Mouse (Mus musculus) CH12.LX (cell line): ENCODE measurements around the gene Phf1. TPM values are rescaled to one million over a fixed set of nuclear protein-coding genes. Genes with fewer than 3 reads are reported as not detected.
"Not testable (repeated sequence)": the region's sequence is repeated elsewhere in the genome, so short reads cannot be mapped to it uniquely, and the experiment has no call there.

Source experiments
- DNase-seq: peaks from one replicate; pipeline ENCODE4 v3.0.0-alpha.2; 2013; ENCODE audit errors: extremely low read depth
- H3K27ac ChIP-seq: 2 replicates; pipeline ENCODE4 v1.5.1; 2012; ENCODE audit warnings: low read depth, mild to moderate bottlenecking, control low read depth, moderate library complexity; ENCODE audit not compliant: insufficient read depth
- H3K27me3 ChIP-seq: replicated peaks from 2 replicates; pipeline ENCODE3; 2012; ENCODE audit warnings: inconsistent platforms
- H3K36me3 ChIP-seq, 2 experiments: replicated peaks in 1 of 2; 2 replicates each; pipeline versions ENCODE3 to v1.6.1; 2012; ENCODE audit warnings: inconsistent platforms in 1 of 2, low read length in 1 of 2, mild to moderate bottlenecking in 1 of 2, mixed read lengths in 1 of 2, moderate library complexity in 1 of 2; ENCODE audit not compliant: control insufficient read depth in 1 of 2, insufficient read depth in 1 of 2
- H3K4me1 ChIP-seq, 2 experiments: 2 replicates each; pipeline ENCODE4 v1.6.1; 2012; ENCODE audit warnings: inconsistent platforms in 1 of 2, moderate library complexity in 1 of 2; ENCODE audit not compliant: insufficient read depth in 2 of 2, control insufficient read depth in 1 of 2
- H3K4me2 ChIP-seq: 2 replicates; pipeline ENCODE4 v1.6.1; 2012; ENCODE audit warnings: low read depth, mild to moderate bottlenecking, control low read depth; ENCODE audit not compliant: poor library complexity, insufficient read depth, severe bottlenecking
- H3K4me3 ChIP-seq, 3 experiments: fragments of 150-350 bp in 1 of 3; sonication (generic) in 1 of 3; replicated peaks in 1 of 3; 2 replicates each; pipeline versions ENCODE3 to v1.5.1; 2011 to 2012; ENCODE audit warnings: low read depth in 2 of 3, low read length in 2 of 3, mild to moderate bottlenecking in 2 of 3, moderate library complexity in 2 of 3, control low read depth in 1 of 3, improper control_type of control experiment in 1 of 3, inconsistent platforms in 1 of 3, mixed read lengths in 1 of 3; ENCODE audit not compliant: poor library complexity in 1 of 3
- H3K79me2 ChIP-seq: replicated peaks from 2 replicates; pipeline ENCODE4 v1.6.1; 2012; ENCODE audit warnings: mild to moderate bottlenecking, moderate library complexity; ENCODE audit not compliant: control insufficient read depth, poor library complexity, insufficient read depth, severe bottlenecking; ENCODE audit errors: extremely low read depth
- H3K9ac ChIP-seq: 2 replicates; pipeline ENCODE4 v1.6.1; 2012; ENCODE audit warnings: low read depth, mild to moderate bottlenecking, control low read depth, moderate library complexity; ENCODE audit not compliant: insufficient read depth
- H3K9me3 ChIP-seq: replicated peaks from 2 replicates; pipeline ENCODE3; 2012; ENCODE audit warnings: low read length, inconsistent platforms, mixed read lengths
- CHD1 ChIP-seq: IDR thresholded peaks from 2 replicates; pipeline ENCODE4 v1.6.1; 2012; ENCODE audit warnings: low read depth, low read length, improper control_type of control experiment, inconsistent platforms
- CTCF ChIP-seq, 2 experiments: IDR thresholded peaks in 1 of 2; conservative IDR thresholded peaks in 1 of 2; 2 replicates each; pipeline ENCODE4 v1.5.1; 2011 to 2012; ENCODE audit warnings: low read depth in 2 of 2, low read length in 2 of 2, improper control_type of control experiment in 1 of 2, inconsistent platforms in 1 of 2, mild to moderate bottlenecking in 1 of 2, moderate library complexity in 1 of 2
- ELF1 ChIP-seq: IDR thresholded peaks from 2 replicates; pipeline ENCODE4 v1.6.1; 2014; ENCODE audit warnings: low read depth, mild to moderate bottlenecking, inconsistent platforms, low read length, improper control_type of control experiment
- EP300 ChIP-seq: IDR thresholded peaks from 2 replicates; pipeline ENCODE4 v1.6.1; 2011; ENCODE audit warnings: low read length, improper control_type of control experiment
- ETS1 ChIP-seq: conservative IDR thresholded peaks from 2 replicates; pipeline ENCODE4 v1.6.1; 2012; ENCODE audit warnings: low read depth, mild to moderate bottlenecking, inconsistent platforms, low read length, improper control_type of control experiment, moderate library complexity
- GABPA ChIP-seq: IDR thresholded peaks from 2 replicates; pipeline ENCODE4 v1.6.1; 2012; ENCODE audit warnings: low read depth, low read length, improper control_type of control experiment, inconsistent platforms; ENCODE audit not compliant: insufficient replicate concordance
- HCFC1 ChIP-seq: IDR thresholded peaks from 2 replicates; pipeline ENCODE4 v1.6.1; 2012; ENCODE audit warnings: low read depth, mild to moderate bottlenecking, inconsistent platforms, low read length, improper control_type of control experiment
- IRF4 ChIP-seq: IDR thresholded peaks from 2 replicates; pipeline ENCODE4 v1.6.1; 2014; ENCODE audit warnings: low read depth, mild to moderate bottlenecking, inconsistent platforms, low read length, improper control_type of control experiment
- JUN ChIP-seq: IDR thresholded peaks from 2 replicates; pipeline ENCODE4 v1.6.1; 2011; ENCODE audit warnings: low read depth, mild to moderate bottlenecking, low read length, improper control_type of control experiment, moderate library complexity; ENCODE audit not compliant: insufficient read depth
- KAT2A ChIP-seq: IDR thresholded peaks from 2 replicates; pipeline ENCODE4 v1.6.1; 2012; ENCODE audit warnings: low read length, improper control_type of control experiment, inconsistent platforms; ENCODE audit not compliant: insufficient replicate concordance
- MEF2A ChIP-seq: IDR thresholded peaks from 2 replicates; pipeline ENCODE4 v1.6.1; 2014; ENCODE audit warnings: low read depth, mild to moderate bottlenecking, inconsistent platforms, low read length, improper control_type of control experiment, borderline replicate concordance
- NELFE ChIP-seq: IDR thresholded peaks from 2 replicates; pipeline ENCODE4 v1.6.1; 2011; ENCODE audit warnings: low read depth, low read length, improper control_type of control experiment
- NRF1 ChIP-seq: IDR thresholded peaks from 2 replicates; pipeline ENCODE4 v1.6.1; 2014; ENCODE audit warnings: low read depth, mild to moderate bottlenecking, inconsistent platforms, low read length, improper control_type of control experiment, moderate library complexity
- RAD21 ChIP-seq: IDR thresholded peaks from 2 replicates; pipeline ENCODE4 v1.6.1; 2011; ENCODE audit warnings: low read depth, mild to moderate bottlenecking, low read length, improper control_type of control experiment, moderate library complexity
- SMC3 ChIP-seq: IDR thresholded peaks from 2 replicates; pipeline ENCODE4 v1.6.1; 2011; ENCODE audit warnings: low read depth, low read length, improper control_type of control experiment
- TBP ChIP-seq: conservative IDR thresholded peaks from 2 replicates; pipeline ENCODE4 v1.6.1; 2011; ENCODE audit warnings: low read depth, low read length, improper control_type of control experiment
- TCF12 ChIP-seq: IDR thresholded peaks from 2 replicates; pipeline ENCODE4 v1.6.1; 2014; ENCODE audit warnings: low read depth, mild to moderate bottlenecking, inconsistent platforms, low read length, improper control_type of control experiment
- UBTF ChIP-seq: IDR thresholded peaks from 2 replicates; pipeline ENCODE4 v1.6.1; 2012; ENCODE audit warnings: low read depth, mild to moderate bottlenecking, inconsistent platforms, low read length, improper control_type of control experiment, moderate library complexity
- ZNF384 ChIP-seq: IDR thresholded peaks from 2 replicates; pipeline ENCODE4 v1.6.1; 2012; ENCODE audit warnings: low read depth, low read length, improper control_type of control experiment, inconsistent platforms
- dilution Hi-C: fragments of 300-500 bp; cut with MboI; formaldehyde crosslinking; loops from 2 replicates; pipeline ENCODE4 v1.14.3; 2020; ENCODE audit warnings: low sequenced_read_pairs; ENCODE audit not compliant: extremely low pct_unique_long_range_greater_than_20kb, extremely low pct_ligation_motif_present
- in situ Hi-C: fragments of 300-500 bp; cut with MboI; formaldehyde crosslinking; loops from 3 replicates; pipeline ENCODE4 v1.14.3; 2019; ENCODE audit warnings: low sequenced_read_pairs, low pct_ligation_motif_present, low pct_unique_long_range_greater_than_20kb, mixed read lengths
- polyA plus RNA-seq: library from polyadenylated mRNA; unstranded; fragments of >175 nt; gene quantifications from 2 replicates; pipeline ENCODE4 v1.2.1, GENCODE M21; 2012; ENCODE audit warnings: low read depth; ENCODE audit not compliant: insufficient read length
- total RNA-seq, 2 experiments: library from RNA; depleted of rRNA; stranded (reverse); fragments of 300-350 nt in 1 of 2; fragments of >200 nt in 1 of 2; gene quantifications; 2 replicates each; pipeline ENCODE4 v1.2.3; 2012 to 2014

Phf1 gene
- total and polyA plus RNA-seq, 3 experiments, result 1.7 to 4.1 (median 3.5) TPM

- H3K4me2 ChIP-seq, H3K9ac ChIP-seq, DNase-seq, H3K4me3 ChIP-seq, dilution Hi-C loops, H3K27ac ChIP-seq, in situ Hi-C loops, H3K9me3 ChIP-seq, H3K27me3 ChIP-seq: not testable (repeated sequence)
- peaks cover 34% of the 10 kb centered on the region for H3K79me2 ChIP-seq
- H3K4me1 ChIP-seq, result peaks cover 0 to 14% of the 10 kb centered on the region in 2 experiments; a peak in 2 of 4 replicates
- peaks cover 49% of the 10 kb centered on the region in 2 experiments for H3K36me3 ChIP-seq
Measured at GRCm38 (mm10) chr17:26922368-26922767, 10.5 kb upstream of the Phf1 start.

GRCm38 (mm10) chr17:26925414-26925813, 7.4 kb upstream of the Phf1 start:
- H3K4me3 ChIP-seq, H3K27me3 ChIP-seq, DNase-seq, in situ Hi-C loops, H3K27ac ChIP-seq, H3K4me2 ChIP-seq, H3K9me3 ChIP-seq, H3K79me2 ChIP-seq, dilution Hi-C loops, H3K4me1 ChIP-seq, H3K9ac ChIP-seq: not testable (repeated sequence)
- H3K36me3 ChIP-seq, result peaks cover 64 to 68% of the 10 kb centered on the region in 2 experiments

DNA sequence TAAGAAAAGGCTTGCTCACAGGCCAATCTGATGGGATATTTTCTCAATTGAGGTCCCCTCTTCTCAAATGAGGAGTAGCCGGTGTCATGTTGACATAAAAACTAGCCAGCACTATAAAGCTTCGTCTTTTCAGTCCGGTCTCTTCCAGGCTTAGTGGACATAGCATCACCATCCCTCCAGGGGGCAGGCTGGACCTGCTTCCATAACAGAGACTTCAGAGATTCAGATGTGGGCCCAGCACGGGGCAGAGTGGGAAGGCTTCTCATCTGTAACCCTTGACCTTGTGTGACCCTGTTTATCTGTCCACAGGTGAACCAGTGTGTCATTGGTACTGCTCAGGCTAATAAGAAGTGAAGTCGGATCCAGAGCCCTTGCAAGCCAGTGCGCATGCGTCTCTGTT, 1.1 kb upstream of the Phf1 start:
- in situ Hi-C loops, H3K4me3 ChIP-seq, H3K27me3 ChIP-seq, H3K79me2 ChIP-seq, dilution Hi-C loops, H3K9ac ChIP-seq, H3K4me2 ChIP-seq, H3K9me3 ChIP-seq: not testable (repeated sequence)
- TF ChIP-seq RAD21, result peak; percentile 46
- peak; percentile 46 for TF ChIP-seq SMC3
- peak in 1 of 2 experiments; percentile 55; a peak in 2 of 4 replicates for TF ChIP-seq CTCF (conservative IDR thresholded peaks at IDR 0.05 in 1 of 2, IDR thresholded peaks at IDR 0.05 in 1 of 2; ENCODE audit: low read depth in 2 of 2, low read length in 2 of 2)
- TF ChIP-seq, all 38 proteins: peak for 3; not testable (repeated sequence) for 35
- peaks cover 55 to 75% of the 10 kb centered on the region in 2 experiments for H3K36me3 ChIP-seq
- peak; percentile 42 for DNase-seq
- not testable (repeated sequence) for H3K27ac ChIP-seq
- peaks cover 3 to 35% of the 10 kb centered on the region in 2 experiments; a peak in 2 of 4 replicates for H3K4me1 ChIP-seq

DNA sequence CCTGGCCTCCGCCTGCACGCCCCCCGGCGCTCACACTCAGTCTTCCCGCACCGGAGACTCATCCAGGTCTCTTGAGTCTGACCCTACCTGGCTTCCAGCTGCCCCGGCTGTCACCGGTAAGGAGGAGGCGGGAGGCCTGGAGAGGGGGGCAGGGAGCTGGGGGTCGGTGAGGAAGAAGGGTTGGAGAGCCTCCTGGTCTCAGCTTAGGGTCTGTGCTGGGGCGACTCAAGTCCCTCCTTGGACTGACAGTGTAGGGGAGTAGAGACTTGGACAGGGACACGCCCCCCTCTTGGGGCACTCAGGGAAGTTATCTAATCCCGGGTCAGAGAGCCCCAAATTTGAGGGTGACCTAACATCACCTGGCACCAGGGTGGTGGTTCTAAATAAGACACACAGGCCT, 567 bp downstream of the Phf1 start:
- peaks cover 5 to 47% of the 10 kb centered on the region in 2 experiments; a peak in 3 of 4 replicates for H3K4me1 ChIP-seq
- in situ Hi-C loops (no loop called here), dilution Hi-C loops (no loop called here)
- peak overlapping the region; percentile 47 for H3K4me2 ChIP-seq
- no peaks in the 10 kb centered on the region for H3K27me3 ChIP-seq
- H3K9ac ChIP-seq, result no peak overlapping the region
- no peaks in the 10 kb centered on the region for H3K9me3 ChIP-seq
- DNase-seq, result no peak
- H3K36me3 ChIP-seq, result peaks cover 52 to 71% of the 10 kb centered on the region in 2 experiments
- no peak overlapping the region for H3K27ac ChIP-seq
- H3K79me2 ChIP-seq, result peaks cover 5% of the 10 kb centered on the region
- H3K4me3 ChIP-seq, result peak overlapping the region; percentile 49 to 58 (median 55)
- TF ChIP-seq CHD1, result no peak
- TF ChIP-seq IRF4, result no peak
- TF ChIP-seq TBP, result no peak
- no peak for TF ChIP-seq NELFE
- TF ChIP-seq GABPA, result no peak
- TF ChIP-seq ETS1, result no peak
- no peak for TF ChIP-seq EP300
- no peak for TF ChIP-seq TCF12
- no peak for TF ChIP-seq NRF1
- no peak for TF ChIP-seq ZNF384
- no peak for TF ChIP-seq RAD21
- no peak for TF ChIP-seq HCFC1
- TF ChIP-seq ELF1, result no peak
- TF ChIP-seq UBTF, result no peak
- no peak for TF ChIP-seq MEF2A
- TF ChIP-seq JUN, result no peak
- TF ChIP-seq KAT2A, result no peak
